Mouse (Mus musculus) hematopoietic stem cell, adult 5-6 weeks (primary cell): Measurements from ENCODE around the gene Glis3. TPM values are rescaled to one million over a fixed set of nuclear protein-coding genes. Genes with fewer than 3 reads are reported as not detected.

ENCODE experiments used
- ATAC-seq, 2 experiments: fragments of 125-278 bp in 1 of 2; replicated peaks in 1 of 2; 2 replicates each; pipeline ENCODE4 v1.8.0; 2016 to 2017; ENCODE audit warnings: inconsistent platforms in 2 of 2, mild to moderate bottlenecking in 2 of 2, moderate number of reproducible peaks in 2 of 2, low read depth in 1 of 2, moderate TSS enrichment in 1 of 2; ENCODE audit not compliant: low FRiP score in 2 of 2, poor library complexity in 2 of 2, severe bottlenecking in 2 of 2, insufficient read depth in 1 of 2, low TSS enrichment in 1 of 2
- total RNA-seq: library from RNA; stranded (forward); fragments of 172-1452, 232-1000 nt; gene quantifications from 2 replicates; pipeline ENCODE4 v1.2.3, GENCODE M21; 2017

Glis3 gene
- total RNA-seq, 1 experiment from 2014 or later, result 0.25 TPM

GRCm38 (mm10) chr19:28227526-28227925, 452.4 kb downstream of the Glis3 start:
- no peak for ATAC-seq

GRCm38 (mm10) chr19:28225651-28226050, 454.2 kb downstream of the Glis3 start:
- ATAC-seq, result no peak

GRCm38 (mm10) chr19:28211630-28212029, 468.2 kb downstream of the Glis3 start:
- no peak for ATAC-seq

Other genes starting within 250 kb of the Glis3 start
- 0.65 TPM in 1 of 2 replicates, not detected in the other for gene Slc1a1, start 155.0 kb upstream of the Glis3 start, total RNA-seq